Mouse (Mus musculus): ENCODE measurements around the gene Peli2. TPM values are rescaled to one million over a fixed set of nuclear protein-coding genes. Genes with fewer than 3 reads are reported as not detected.
"Not testable (repeated sequence)": the region's sequence is repeated elsewhere in the genome, so short reads cannot be mapped to it uniquely, and the experiment has no call there.

The Peli2 gene
- 10 to 100 TPM; 24.1 to 25.1 TPM for total RNA-seq (2021)
- long read RNA-seq, experiment 1, full-length matches to known transcripts: 5 of 15 reads
- long read RNA-seq, experiment 1, partial matches to known transcripts: 5 of 15 reads
- long read RNA-seq, experiment 1, other reads (novel, unspliced or antisense): 5 of 15 reads
- long read RNA-seq, experiment 2, full-length matches to known transcripts: 9 of 14 reads
- long read RNA-seq, experiment 2, partial matches to known transcripts: 0 of 14 reads
- long read RNA-seq, experiment 2, other reads (novel, unspliced or antisense): 5 of 14 reads

DNA sequence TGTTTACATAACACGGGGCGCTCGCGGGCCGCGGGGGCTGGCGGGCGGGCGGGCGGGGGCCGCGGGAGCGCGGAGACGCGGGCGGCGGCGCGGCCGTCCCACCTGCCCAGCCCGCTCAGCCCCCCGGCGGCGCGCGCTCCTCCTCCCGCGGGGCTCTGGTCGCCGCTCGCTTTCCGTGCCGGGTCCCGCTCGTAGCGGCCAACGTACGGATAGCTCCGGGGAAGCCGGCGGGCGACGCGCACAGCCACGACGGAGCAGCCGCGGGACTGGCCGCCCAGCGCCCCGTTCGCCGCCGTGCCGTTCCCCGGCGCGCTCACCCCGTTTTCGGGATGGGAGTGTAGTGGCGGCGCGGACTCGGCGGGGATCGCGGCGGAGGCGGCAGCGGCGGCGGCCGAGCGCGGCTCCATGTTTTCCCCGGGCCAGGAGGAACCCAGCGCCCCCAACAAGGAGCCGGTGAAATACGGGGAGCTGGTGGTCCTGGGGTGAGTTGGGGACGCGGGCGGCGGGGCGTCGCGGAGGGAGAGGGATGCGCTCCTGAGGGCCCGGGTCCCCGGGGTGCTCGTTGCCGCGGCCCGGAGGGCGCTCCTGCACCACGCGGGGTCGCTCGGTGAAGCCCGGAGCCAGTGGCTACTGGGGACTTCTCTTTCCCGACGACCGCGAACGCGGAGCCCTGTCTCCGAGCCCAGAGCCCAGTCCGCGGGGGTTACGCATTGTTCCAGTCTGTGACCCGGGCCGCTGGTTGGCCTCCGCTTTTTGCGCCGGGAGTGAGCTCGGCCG is at the start of gene Peli2:
TSS of gene Peli2 (plus strand) at position 72 of the 777 bp plus-strand sequence.
- peak; percentile 70 to 81 for DNase-seq (ENCODE audit: low spot score in 2 of 2)

DNA sequence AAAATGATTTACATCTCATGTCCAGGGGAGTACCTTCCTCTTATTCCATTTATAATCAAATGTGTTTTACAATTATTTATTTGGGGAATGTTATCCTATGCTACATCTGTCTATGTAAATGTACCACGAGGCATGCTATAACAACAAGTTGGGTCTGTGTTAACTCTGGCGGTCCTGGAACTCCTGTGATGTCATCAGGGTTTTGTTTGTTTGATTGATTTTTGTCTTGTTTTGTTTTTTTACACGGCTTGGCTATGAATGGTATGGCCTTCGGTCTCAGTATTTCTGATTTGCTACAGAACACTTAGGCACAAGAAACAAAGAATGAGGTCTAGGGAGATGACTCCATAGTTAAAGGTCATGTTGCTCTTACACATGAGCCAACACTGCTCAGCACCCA is 48.5 kb upstream of the Peli2 start:
- no peak for DNase-seq (ENCODE audit: low spot score in 2 of 2)

DNA sequence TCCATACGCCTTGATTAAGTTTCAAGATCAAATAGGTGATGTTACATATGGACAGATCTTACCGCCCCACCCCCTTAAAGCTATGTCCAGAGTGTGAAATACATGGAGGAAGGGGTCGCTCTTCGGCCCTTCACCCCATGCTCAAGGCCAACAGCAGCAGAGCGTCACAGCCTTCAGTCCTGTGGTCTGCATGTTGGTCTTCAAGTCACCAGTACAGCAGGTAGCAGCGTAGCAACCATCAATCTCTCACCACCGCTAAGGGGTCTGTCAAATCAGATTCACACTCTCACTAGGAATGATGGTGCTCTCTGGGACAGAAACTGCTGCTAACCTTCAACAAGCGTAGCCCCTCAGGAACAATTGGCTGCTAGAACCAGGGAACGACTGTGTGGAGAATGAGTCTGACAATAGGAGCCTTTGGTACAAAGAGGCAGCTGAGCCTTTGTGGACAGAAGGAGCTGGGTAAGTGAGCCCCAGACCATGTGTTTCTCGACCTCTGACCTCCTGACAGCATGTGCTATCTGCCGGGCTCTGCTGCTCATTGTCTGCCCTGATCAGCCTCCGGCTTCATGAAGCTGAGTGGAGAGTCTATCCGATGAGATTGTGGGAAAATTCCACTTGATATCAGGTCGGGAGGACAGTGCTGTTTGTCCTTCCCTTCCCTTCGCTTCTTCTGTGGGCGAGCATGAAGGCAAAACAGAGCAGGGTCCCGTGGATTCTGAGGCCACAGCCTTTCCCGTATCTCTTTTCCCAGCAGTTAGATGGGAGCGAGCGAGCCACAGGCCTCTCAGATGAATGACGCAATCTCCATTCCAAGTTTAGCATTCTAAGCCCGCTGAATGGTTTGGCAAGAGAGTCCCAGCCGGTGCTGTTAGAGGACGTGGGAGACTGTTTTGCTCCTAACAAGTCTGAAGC is 47.1 kb upstream of the Peli2 start:
- peak in 1 of 2 experiments; percentile 33 for DNase-seq (ENCODE audit: low spot score in 2 of 2)

DNA sequence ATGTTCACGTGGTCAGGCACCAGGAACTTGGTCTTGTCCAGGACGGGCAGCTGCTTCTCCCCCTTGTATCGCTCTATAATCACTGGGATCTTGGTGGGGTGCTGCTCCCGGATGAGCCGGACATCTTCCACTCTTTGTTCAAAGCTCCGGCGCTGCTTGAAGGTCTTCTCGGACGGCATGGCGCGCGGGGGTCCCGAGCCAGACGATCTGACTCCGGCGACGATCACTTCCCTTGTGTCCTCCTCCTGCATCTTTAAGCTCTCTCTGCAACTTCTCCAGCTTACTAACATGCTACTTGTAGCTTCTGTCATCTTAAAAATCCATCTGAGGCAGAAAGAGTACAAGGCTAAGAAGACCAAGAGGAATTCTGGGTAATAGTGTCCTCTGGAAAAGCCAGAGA is 41.0 kb upstream of the Peli2 start:
- not testable (repeated sequence) for DNase-seq (ENCODE audit: low spot score in 2 of 2)

DNA sequence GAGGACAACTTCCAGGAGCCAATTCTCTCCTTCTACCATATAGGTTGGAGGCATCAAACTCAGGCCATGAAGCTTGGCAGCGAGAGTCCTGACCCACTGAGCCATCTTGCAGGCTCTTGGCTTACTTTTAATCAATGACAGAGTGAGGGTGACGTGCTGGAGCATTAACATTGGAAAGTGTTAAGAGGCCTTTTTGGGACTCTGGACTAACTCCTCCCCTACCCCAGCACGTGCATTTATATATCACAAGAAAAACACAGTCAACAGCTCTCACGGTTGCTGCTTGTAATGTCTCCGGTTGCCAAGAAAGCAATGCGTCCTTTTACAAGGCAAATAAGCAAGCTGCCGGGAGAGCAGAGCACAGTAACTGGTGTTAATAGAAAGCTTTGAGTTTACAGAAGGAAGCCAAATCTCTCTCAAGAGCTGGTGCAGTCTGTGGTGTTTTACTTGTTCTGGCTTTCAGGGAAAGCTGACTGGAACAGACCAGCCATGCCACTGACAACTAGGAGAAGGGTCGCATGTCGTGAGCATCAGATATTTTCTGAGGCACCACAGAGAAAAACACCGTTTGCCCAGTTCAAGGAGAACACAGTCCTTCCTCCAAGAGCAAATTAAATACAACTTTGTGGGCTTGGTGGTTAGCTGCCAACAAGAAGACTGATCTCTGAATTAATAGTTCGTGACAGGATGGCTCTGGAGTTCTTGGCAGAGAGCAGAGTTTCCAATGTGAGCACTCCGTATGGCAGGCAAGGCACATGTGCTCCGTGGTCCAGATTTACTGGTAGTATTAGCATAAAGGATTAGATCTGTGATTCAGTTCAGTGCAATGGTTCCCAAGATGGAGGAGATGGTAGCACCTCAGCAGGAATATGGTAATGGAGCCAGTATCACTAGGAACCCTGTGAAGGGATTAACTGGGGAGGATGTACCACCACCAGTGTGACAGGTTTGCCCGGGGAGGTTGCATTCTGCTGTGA is 36.5 kb upstream of the Peli2 start:
- no peak for DNase-seq (ENCODE audit: low spot score in 2 of 2)

DNA sequence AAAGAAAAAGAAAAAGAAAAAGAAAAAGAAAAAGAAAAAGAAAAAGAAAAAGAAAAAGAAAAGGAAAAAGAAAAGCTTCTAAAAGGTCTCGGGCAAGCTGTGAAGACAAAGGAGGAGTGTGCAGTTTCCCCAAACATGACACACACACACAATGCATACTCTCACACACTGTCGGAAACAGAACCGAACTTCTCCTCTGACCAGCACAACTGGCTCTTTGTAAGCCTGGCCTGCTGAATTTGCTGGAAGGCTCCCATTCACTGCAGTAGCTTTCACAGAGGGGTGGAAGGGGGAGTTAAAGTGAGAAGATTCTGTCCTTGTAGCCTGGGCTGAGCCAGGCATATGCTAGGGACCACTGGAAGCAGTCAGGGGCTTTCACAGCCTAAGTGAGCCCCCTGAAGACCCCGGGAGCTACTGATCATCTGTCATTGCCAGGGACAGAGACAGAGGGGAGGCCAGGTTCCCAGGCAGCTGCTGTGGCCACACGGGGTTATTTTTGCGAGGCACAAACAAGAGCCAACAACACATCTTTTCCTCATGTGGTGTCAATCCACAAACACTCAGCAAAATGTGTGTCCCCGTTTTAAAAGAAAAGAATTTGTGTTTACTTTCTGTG is 33.8 kb upstream of the Peli2 start:
- no peak for DNase-seq (ENCODE audit: low spot score in 2 of 2)

DNA sequence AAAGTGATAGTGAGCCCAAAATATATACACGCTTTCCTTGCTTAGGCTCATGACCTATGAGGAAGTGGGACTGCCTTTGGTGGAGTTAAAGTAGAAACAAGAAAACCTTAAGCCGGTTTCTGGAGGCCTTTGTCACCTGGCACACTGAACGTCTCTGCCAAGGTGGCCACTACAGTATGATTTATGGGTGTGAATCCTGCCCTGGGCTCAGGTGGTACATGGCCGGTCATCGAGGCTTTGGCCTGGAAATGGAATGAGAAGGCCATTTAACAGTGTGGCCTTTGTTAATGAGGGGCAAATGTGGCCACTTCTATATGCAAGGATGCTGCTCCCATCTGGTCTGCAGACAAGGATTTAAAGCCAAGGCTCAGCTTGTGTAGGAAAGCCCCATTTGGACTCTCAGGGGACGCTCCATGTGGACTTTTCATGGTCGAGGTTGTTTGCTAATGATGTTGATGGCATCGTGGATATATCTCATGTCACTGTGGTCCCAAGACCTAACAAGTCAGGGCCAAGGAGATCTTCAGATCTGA is 33.3 kb upstream of the Peli2 start:
- no peak for DNase-seq (ENCODE audit: low spot score in 2 of 2)

DNA sequence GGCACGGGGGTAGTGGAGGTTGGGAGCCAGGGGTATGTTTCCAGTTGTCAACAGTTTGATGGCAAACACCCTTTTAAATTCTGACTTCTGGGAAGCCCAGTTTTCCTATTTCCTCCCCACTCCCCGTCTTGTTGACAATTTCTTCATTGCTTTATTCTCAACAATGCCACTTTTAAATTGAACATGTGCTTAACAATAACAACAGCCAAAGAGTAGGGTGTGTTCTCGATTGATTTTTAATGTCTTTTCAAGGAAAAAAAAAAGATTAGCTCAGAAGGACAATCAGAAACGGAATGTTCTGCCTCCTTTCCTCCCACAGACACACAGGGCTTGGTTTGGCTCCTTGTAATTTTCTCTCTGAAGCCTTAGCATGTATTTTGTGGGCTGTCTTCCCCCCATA is 30.2 kb upstream of the Peli2 start:
- DNase-seq (ENCODE audit: low spot score in 2 of 2): no peak

DNA sequence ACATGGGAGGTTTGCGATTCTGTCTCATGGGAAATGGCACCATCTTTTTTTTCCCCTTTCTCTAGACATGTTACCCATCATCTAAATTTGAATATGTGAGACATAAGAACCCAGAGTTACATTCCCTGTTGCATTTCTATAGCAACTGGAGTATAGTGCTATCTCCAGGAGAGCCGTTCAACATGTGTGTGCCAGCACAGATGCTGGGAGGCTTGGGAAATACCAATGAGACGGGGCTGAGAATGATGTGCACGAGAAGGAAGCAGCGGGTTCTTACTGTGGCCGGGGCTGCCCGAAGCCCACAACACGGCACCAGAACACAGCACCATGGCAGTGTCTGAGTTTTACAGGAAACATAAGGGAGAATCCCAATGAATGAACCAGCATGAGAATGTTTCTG is 29.5 kb upstream of the Peli2 start:
- no peak for DNase-seq (ENCODE audit: low spot score in 2 of 2)

DNA sequence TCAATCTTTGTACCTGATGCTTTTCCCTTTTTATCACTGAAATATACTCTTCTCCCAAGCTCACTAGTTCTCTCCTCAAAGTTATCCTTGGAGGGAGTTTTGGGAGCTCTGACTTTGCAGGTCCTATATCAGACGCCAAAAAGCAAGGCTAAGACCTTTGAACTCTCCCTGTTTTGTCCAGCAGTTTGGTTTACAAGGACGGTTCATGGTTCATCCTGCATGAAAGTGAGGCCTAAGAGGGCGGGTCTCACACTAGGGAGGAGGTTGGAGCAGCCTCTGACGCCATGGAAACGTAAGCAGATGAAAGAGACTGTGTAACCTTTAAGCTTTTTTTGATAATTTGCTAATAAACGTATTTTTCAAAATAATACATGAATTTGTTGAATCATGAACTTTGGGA is 22.4 kb upstream of the Peli2 start:
- DNase-seq (ENCODE audit: low spot score in 2 of 2): no peak

DNA sequence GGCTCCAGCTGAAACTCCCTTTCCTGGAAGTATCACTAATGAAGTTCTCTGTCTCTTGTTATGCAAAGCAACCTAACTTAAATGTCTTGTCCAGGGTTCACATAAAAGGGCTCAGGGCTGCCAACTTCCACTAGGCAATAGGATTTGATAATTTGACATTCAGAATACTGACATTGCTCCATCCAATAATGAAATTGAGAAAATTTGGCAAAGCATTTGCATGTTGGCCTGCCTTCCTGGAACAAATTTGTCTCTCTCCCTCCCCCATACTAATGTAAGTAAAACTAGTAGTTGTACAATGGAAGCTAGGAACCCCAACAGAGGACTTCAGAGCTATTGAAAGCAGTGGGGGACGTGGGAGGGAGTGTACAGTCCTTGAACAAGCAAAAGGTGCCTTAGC is 21.3 kb upstream of the Peli2 start:
- DNase-seq (ENCODE audit: low spot score in 2 of 2): no peak

DNA sequence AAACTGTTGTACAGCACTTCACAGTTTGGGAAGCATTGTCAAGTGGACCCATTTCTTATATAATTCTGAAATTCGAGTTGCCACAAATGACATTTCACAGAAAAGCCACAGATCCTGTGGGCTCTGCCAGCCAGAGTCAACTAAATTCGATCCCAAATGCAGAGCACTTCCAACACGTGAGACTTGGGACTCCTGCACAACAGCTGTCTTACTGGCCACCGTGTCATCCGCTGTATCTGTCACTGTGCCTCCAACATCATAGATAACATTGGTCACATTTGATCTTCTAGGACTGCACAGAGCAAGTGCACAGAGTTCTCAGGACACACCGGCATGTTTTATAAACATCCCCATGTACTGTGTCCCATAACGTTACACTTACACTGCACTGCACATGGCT is 14.2 kb upstream of the Peli2 start:
- DNase-seq (ENCODE audit: low spot score in 2 of 2): no peak

DNA sequence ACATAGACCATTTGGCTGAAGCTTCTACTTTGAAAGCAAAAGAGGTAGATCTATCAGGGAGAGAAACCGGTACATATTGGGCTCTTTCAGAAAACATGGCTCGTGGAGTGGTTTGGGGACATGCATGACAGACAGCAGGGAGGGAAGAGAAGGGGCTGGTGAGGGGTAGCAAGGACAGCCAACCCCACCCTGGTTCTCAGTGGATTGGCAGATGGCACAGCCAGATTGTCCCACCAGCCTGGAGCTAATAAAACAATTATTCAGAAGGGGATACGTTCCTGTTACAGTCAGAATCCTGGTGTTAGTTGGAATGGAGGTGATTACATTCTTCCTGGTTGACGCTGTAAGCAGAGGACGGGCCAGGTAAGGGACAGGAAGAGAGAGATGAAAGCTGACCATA is 2.6 kb upstream of the Peli2 start:
- no peak for DNase-seq (ENCODE audit: low spot score in 2 of 2)

DNA sequence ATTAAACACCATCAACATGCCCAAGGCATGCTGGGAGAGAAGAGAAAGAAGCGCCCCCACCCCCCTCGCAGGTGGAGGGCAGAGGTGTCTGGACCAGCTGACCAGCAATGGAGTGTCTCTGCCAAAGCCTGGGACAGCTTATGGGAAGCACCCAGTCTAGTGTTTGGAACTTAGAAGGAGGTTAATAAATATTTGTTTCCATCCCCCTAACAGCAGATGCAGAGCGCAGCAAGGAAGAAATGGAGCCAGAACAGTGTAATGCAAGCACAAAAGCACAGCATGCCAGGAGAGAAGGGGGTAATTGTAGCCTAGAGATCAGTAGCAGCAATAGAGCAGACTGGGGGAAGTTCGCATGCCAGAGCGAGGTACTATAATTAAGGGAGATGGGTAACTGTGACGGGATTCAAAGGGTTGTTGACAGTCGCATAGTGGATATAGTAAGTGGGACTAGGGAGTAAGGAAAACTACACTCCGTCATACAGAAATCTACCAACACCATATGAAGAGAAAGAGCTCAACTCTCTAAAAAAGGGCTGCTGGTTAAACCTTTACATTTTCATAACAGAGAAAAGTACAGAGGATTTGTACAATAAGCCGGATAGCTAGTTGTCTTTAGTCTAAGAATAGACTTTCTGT is 1.5 kb upstream of the Peli2 start:
- DNase-seq (ENCODE audit: low spot score in 2 of 2): no peak

DNA sequence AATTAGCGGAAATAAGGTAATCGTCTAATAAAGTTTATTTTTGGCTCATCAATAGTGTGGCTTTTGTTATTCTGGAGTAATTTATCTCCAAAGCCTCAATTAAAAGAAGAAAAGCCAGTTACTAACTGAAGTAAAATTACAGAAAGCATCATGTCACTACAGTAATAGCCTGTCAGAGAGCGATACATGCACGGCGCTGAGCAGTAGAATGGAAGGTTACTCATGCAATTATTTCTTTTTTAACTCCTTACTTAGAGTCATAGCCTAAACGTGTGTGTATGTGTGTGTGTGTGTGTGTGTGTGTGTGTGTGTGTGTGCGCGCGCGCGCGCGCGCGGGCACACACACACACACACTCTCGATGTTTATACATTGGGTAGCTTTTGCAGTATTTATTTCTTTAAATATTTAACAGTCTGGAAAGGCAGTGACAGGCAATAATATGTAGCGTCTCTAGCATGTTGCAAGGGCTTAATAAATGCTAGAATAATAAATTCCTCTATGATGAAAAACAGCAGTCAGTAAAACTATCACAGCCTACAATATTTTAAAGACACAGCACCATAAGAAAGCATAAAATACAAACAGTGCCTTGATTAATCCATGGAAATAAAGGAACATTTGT is 864 bp upstream of the Peli2 start:
- DNase-seq (ENCODE audit: low spot score in 2 of 2): no peak

DNA sequence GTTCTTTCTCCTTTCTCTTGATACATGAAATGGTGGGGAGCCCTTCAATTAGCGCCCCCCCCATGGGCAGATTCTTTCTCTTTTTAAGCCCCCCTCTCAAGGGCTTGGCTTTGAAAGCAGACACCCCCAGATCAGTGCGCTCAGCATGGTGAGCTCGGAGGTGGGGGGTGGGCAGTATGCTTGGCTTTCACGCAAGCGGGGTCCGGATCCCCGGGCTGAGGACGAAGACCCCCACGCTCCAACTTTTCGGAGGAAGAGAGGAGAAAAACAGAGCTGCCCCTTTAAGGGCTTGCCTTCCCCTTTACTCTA is 226 bp upstream of the Peli2 start:
- DNase-seq (ENCODE audit: low spot score in 2 of 2): no peak

DNA sequence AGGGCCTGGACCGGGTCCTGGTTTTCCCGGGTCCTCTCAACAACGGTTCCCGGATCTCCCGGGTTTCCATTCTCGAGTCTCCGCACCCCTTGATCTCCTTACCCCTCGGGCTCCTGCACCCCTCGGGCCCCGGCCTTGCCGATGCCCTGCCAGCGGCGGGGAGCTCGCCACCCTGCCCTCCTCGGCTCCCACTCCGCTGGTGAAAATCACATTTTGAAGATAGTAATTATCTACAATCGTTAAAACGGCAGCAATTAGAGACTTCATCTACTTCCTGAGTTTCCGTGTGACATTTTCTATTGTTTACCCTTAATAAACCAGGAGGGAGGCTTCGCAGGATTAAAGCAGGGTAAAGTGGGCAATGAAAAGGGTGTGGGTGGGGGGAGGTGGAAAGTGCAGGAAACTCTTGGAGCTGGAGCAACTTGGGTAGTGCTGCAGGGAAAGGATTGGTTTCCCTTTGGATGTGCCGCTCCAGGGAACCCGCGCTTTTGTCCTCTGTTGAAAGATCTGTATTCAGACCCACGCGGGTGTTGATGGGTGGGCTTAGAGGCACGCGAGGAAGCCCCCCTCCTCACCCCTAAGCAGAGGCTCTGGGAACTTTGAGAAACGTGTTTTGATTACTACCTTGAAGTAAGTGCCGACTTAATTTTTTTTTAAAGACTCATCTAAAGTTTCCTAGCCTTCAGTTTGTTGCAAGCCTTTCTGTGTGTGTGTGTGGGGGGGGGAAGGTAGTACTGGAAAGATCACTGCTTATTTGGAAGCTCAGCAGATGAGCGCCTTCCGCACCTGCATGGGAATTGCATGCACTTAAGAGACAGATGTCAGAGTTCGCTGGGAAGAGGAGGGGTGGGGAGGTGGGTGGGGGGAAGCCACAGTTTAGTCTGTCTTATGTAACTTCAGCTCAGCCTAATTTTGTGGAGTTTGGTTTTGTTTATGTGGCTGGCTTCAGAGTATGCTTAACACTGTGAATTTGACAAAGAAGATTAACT is 1.2 kb downstream of the Peli2 start:
- no peak for DNase-seq (ENCODE audit: low spot score in 2 of 2)

DNA sequence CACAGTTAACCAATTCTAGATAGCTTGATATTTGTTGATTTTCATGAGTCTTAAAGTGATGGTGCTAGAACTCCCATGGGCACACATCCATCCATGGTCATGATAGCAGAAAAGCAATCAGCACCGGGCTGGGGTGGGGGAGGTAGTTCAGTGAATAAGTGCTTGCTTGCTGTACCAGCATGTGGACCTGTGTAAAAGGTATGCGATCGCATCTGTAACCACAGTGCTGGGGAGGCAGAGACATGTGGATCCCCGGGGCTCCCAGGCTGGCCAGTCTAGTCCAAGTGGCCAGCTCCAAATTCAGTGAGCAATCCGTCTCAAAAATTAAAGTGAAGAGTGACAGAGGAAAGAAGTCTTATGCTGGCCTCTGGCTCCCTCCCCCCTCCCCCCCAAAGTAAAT is 3.4 kb downstream of the Peli2 start:
- DNase-seq (ENCODE audit: low spot score in 2 of 2): no peak

Measured in gastrocnemius, postnatal 4 days (tissue).